Mouse (Mus musculus): ENCODE data around the gene Reep1. TPM values are rescaled to one million over a fixed set of nuclear protein-coding genes. Genes with fewer than 3 reads are reported as not detected.

Gene Reep1
- polyA plus RNA-seq, 1 experiment, result not detected

- no peak for TF ChIP-seq GATA1 (IDR thresholded peaks at IDR 0.05; ENCODE audit: low read length)
Observed at GRCm38 (mm10) chr6:71801011-71801713, 93.8 kb downstream of the Reep1 start.

DNA sequence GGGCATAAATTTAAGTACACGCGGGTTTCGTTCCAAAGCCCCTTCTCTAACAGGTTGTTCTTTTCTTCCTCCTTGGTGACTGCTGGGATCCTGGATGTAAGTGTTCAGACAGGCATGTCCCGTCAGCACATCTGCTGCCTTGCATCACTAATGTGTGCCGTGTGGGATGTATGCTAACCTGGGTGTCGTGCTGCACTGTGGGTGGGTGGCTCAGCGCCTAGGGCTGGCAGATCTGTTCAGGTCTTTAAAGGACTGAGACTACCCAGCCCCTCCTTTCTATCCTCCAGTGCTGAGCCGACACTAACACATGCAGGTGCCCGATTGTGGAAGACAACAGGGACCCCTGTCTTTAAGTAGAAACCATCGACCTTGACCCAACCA lies 94.3 kb downstream of the Reep1 start:
- TF ChIP-seq GATA1 (IDR thresholded peaks at IDR 0.05; ENCODE audit: low read length), result no peak

DNA sequence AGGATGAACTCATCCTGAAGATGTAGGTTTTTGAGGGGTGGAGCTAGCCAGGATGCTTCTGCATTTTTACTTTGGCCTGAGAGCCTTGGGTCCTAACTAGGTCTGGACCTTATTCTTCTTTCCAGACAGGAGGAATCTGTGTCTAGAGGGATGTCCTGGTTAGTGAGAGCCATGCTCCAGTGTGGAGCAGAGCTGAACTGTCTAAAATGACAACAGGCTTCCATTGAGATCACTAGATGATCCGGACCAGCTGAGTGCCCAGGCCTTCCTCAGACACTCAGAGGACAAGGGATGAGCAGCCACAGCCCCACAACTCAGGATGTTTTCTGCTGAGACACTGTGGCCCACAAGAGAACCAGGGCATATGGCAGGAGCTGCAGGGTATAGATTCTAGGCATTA lies 96.2 kb downstream of the Reep1 start:
- TF ChIP-seq GATA1 (IDR thresholded peaks at IDR 0.05; ENCODE audit: low read length), result no peak

- no peak for TF ChIP-seq GATA1 (IDR thresholded peaks at IDR 0.05; ENCODE audit: low read length)
Observed at GRCm38 (mm10) chr6:71804061-71804829, 96.9 kb downstream of the Reep1 start.

- no peak for TF ChIP-seq GATA1 (IDR thresholded peaks at IDR 0.05; ENCODE audit: low read length)
Observed at GRCm38 (mm10) chr6:71806713-71807112, 99.4 kb downstream of the Reep1 start.

DNA sequence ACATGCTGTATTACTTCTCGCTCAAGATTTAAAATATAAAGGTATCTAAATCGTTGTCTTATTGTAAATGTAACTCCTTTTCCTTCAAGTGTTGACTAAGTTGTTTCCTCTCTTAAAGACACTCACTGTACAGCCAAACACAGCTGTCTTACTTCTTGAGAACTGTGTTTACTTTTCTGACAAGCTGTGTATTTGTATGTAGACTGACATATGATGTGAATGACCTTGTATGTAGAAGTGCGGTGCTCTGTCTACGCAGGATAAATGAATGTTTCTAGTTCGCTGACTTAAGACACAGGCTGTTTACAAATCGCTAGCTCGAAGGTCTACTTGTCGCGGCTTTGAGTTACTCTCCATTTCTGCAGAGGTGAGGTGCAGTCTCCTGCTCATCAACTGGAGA lies 102.5 kb downstream of the Reep1 start:
- TF ChIP-seq GATA1 (IDR thresholded peaks at IDR 0.05; ENCODE audit: low read length), result no peak

DNA sequence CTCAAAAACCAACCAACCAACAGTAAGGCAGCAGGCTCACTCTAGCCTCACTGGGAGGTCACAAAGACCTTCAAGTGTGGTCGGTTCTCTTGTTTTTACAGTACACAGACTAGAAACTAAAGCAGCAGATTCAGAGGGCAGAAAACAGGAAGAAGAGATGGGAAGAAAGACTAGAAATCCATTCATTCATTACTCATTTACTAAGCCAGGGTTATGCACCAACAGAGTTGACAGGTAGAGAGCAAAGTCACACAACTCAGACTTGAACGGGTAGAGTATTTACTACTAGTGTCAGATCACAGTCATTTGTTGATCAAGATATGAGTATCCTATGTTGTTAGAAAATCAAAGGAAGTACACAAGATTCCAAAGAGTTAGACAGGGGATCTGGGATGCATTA lies 105.5 kb downstream of the Reep1 start:
- TF ChIP-seq GATA1 (IDR thresholded peaks at IDR 0.05; ENCODE audit: low read length), result no peak

DNA sequence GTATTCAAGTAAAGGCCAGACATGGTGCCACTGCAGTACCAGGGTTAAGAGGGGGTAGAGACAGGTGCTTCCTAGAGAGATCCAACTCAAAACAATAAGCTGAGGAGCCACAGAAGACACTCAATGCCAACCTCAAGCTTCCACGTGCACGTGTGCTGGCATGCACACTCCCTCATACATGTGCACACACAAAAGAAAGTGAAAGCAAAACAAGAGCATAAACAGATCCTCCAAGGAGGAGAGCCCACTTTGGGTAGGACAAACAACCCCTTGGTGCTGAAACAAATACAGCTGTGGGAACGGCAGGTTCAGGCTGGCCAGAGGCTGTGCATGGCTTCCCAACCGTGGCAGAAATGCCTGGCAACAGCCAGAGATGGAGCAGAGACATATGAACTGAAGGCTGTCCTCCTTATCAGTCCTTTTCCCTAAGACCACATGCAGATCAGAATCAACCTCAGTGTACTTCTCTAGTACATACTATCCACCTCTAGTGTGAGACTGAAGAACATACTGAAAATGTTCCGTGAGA lies 112.5 kb downstream of the Reep1 start:
- no peak for TF ChIP-seq GATA1 (IDR thresholded peaks at IDR 0.05; ENCODE audit: low read length)

GRCm38 (mm10) chr6:71823085-71823484 lies 115.7 kb downstream of the Reep1 start:
- TF ChIP-seq GATA1 (IDR thresholded peaks at IDR 0.05; ENCODE audit: low read length), result no peak

DNA sequence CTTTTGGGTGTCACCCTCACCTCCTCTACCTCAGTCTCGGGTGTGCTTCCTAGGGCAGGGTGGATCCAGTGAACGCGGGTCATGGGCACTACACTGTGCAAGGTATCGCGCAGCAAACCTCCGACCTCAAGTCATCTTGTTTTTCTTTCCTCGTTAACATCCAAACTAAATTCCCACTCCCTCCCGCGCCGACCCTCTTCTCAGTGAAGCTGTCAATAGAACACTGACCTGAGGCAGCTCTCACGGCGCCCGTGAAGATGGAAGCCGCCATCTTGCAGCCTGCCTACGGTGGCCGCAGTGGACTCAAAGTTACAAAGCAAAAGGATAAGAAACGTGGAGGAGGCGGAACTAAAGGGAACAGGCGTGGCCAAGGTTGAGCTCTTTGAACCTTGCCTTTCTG lies 116.1 kb downstream of the Reep1 start:
- no peak for TF ChIP-seq GATA1 (IDR thresholded peaks at IDR 0.05; ENCODE audit: low read length)

GRCm38 (mm10) chr6:71823961-71824360 lies 116.6 kb downstream of the Reep1 start:
- TF ChIP-seq GATA1 (IDR thresholded peaks at IDR 0.05; ENCODE audit: low read length), result no peak

DNA sequence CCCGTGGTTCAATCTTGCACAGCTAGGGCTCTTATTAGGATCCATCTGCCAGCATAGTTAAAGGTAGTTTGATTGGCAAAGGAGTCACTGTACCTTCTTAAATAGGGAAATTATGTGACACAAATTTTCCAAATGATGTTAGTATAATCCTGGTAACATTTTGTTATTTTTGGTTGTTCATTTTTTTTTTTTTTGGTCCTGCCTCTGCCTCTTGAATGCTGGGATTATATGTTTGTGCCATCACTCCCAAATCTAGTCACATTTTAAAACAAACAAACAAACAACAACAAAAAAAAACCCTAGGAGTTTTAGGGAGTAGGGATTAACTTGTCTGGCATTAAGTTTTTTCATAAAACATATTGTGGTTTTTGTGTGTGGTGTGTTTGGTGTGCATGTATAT lies 119.5 kb downstream of the Reep1 start, which contains the start of gene Mrpl35:
Gene Mrpl35 (minus strand): TSS at position 101 of the 400 bp plus-strand sequence.
- no peak for TF ChIP-seq GATA1 (IDR thresholded peaks at IDR 0.05; ENCODE audit: low read length)

- no peak for TF ChIP-seq GATA1 (IDR thresholded peaks at IDR 0.05; ENCODE audit: low read length)
Observed at GRCm38 (mm10) chr6:71829768-71830167, 122.4 kb downstream of the Reep1 start.

DNA sequence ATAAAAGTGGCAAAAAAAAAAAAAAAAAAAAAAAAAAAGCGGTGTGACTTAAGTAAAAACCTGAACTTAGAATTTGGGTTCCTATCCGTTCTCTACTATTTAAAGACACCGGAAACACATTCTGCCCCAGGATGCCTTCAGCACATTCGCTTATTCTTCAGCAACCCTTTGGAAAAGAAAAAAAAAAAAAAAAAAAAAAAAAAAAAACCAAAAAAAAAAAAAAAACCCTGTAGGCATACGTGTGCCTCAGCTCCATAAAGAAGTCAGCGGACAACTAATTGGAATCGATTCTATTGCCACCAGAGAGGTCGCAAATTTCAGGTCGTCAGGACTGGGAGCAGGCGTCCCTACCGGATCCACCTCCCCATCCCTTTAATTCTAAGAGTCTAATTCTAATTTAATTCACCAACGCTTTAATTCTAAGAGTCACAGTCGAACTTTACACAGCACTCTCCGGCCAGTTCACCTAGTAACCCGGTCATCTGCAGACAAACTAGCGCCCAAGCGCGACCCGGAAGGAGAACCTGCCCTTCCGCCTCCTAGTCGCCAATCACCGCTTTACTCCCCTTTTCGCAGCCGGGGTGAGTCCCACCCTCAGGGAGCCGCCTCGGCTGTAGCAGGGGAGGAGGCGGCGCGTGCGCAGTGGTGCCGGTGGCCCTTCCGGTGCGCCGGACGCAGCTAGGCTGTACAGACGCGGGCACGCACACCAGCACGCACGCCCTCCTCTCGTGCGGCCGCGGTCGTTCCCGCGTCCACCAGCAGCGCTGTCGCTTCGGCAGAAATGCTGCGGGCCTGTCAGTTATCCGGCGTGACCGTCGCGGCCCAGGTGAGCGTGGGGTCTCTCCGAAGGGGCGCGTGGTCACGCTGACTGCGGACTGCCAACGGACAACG lies 123.6 kb downstream of the Reep1 start, which contains the start of gene Immt:
Gene Immt (plus strand): TSS at position 642 of the 891 bp plus-strand sequence.
- TF ChIP-seq GATA1 (IDR thresholded peaks at IDR 0.05; ENCODE audit: low read length), result no peak

- no peak for TF ChIP-seq GATA1 (IDR thresholded peaks at IDR 0.05; ENCODE audit: low read length)
Observed at GRCm38 (mm10) chr6:71831581-71831960, 124.2 kb downstream of the Reep1 start.

DNA sequence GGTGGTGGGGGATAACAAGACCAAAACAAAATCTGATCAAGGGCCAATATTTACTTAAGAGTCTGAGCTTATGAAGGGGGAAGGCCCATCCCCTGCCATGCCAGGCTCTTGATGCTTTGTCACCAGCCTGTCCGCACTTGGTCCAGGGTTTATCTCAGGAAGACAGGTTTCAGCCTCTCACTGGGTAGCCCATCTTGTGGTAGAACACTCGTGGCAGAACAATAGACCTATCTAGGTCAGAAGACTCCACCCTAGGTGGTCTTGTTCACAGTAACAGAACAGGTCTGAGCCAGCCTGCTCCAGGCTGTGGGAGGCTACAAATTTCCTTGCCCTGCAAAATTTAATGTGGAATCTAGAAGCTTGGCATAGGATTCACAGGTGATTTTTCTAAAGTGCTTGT lies 129.4 kb downstream of the Reep1 start:
- TF ChIP-seq GATA1 (IDR thresholded peaks at IDR 0.05; ENCODE audit: low read length), result no peak
